Mouse (Mus musculus) forebrain, embryonic 16.5 days (tissue): ENCODE measurements around the gene Mesd. TPM values are rescaled to one million over a fixed set of nuclear protein-coding genes. Genes with fewer than 3 reads are reported as not detected.

Experiments
- ATAC-seq: fragments of 200-750 bp; cut with Nextera tagmentation; 2 replicates; pipeline ENCODE4 v1.8.0; 2017; ENCODE audit warnings: mild to moderate bottlenecking, moderate library complexity
- H3K27ac ChIP-seq: fragments of 300-500 bp; sonication (generic); 2 replicates; pipeline ENCODE4 v1.5.1; 2014; ENCODE audit warnings: low read length, control low read depth
- H3K27me3 ChIP-seq: fragments of 300-500 bp; sonication (generic); replicated peaks from 2 replicates; pipeline ENCODE4 v1.6.1; 2014; ENCODE audit warnings: low read length; ENCODE audit not compliant: control insufficient read depth, insufficient read depth
- H3K36me3 ChIP-seq: fragments of 300-500 bp; sonication (generic); 2 replicates; pipeline ENCODE4 v1.6.1; 2014; ENCODE audit not compliant: control insufficient read depth, insufficient read depth
- H3K4me1 ChIP-seq: fragments of 300-500 bp; sonication (generic); replicated peaks from 2 replicates; pipeline ENCODE4 v1.6.1; 2014; ENCODE audit warnings: low read length; ENCODE audit not compliant: control insufficient read depth, insufficient read depth
- H3K4me2 ChIP-seq: fragments of 300-500 bp; sonication (generic); 2 replicates; pipeline ENCODE4 v1.6.1; 2014; ENCODE audit warnings: mild to moderate bottlenecking, low read length, control low read depth
- H3K4me3 ChIP-seq: fragments of 300-500 bp; sonication (generic); replicated peaks from 2 replicates; pipeline ENCODE4 v1.5.1; 2014; ENCODE audit warnings: mild to moderate bottlenecking, low read length, control low read depth
- H3K9ac ChIP-seq: fragments of 300-500 bp; sonication (generic); replicated peaks from 2 replicates; pipeline ENCODE4 v1.6.1; 2014; ENCODE audit warnings: low read depth, low read length, control low read depth
- H3K9me3 ChIP-seq: fragments of 300-500 bp; sonication (generic); 2 replicates; pipeline ENCODE4 v1.6.1; 2016; ENCODE audit warnings: low read length; ENCODE audit not compliant: control insufficient read depth
- WGBS: fragments of 180-500 bp; shearing (Covaris S2); extraction: QIAGEN DNeasy Blood & Tissue Kit; methylation state at CpG from one replicate; pipeline ENCODE4 v1.1.7; 2014; 5-methylcytosine and 5-hydroxymethylcytosine counted together
- polyA plus RNA-seq: library from polyadenylated mRNA; unstranded; fragments of >200 nt; fragmentation: Nextera tagmentation; extraction: Ambion mirVana; gene quantifications from 2 replicates; pipeline ENCODE4 v1.2.1, GENCODE M21; 2015

Mesd gene
- polyA plus RNA-seq, 1 experiment from 2014 or later, result 64.4 TPM

- H3K9ac ChIP-seq, result no peak overlapping the region
- no peaks in the 10 kb centered on the region for H3K9me3 ChIP-seq
- no peaks in the 10 kb centered on the region for H3K36me3 ChIP-seq
- H3K27me3 ChIP-seq, result no peaks in the 10 kb centered on the region
- no peak overlapping the region for H3K27ac ChIP-seq
- ATAC-seq, result no peak
- H3K4me3 ChIP-seq, result no peak overlapping the region
- H3K4me2 ChIP-seq, result no peak overlapping the region
- 40% methylated on average over 5 of the region's 5 CpGs for WGBS
- no peaks in the 10 kb centered on the region for H3K4me1 ChIP-seq
Measured at GRCm38 (mm10) chr7:83852381-83853380, 31.6 kb upstream of the Mesd start.

- Histone ChIP-seq H3K27ac (no peak overlapping the region), H3K9me3 (no peaks in the 10 kb centered on the region), H3K27me3 (no peaks in the 10 kb centered on the region), H3K4me1 (no peaks in the 10 kb centered on the region), H3K4me3 (no peak overlapping the region), H3K36me3 (no peaks in the 10 kb centered on the region), H3K4me2 (no peak overlapping the region), H3K9ac (no peak overlapping the region)
- 95% methylated on average over 1 of the region's 1 CpGs for WGBS
- ATAC-seq, result no peak
Measured at GRCm38 (mm10) chr7:83855203-83855602, 29.1 kb upstream of the Mesd start.

DNA sequence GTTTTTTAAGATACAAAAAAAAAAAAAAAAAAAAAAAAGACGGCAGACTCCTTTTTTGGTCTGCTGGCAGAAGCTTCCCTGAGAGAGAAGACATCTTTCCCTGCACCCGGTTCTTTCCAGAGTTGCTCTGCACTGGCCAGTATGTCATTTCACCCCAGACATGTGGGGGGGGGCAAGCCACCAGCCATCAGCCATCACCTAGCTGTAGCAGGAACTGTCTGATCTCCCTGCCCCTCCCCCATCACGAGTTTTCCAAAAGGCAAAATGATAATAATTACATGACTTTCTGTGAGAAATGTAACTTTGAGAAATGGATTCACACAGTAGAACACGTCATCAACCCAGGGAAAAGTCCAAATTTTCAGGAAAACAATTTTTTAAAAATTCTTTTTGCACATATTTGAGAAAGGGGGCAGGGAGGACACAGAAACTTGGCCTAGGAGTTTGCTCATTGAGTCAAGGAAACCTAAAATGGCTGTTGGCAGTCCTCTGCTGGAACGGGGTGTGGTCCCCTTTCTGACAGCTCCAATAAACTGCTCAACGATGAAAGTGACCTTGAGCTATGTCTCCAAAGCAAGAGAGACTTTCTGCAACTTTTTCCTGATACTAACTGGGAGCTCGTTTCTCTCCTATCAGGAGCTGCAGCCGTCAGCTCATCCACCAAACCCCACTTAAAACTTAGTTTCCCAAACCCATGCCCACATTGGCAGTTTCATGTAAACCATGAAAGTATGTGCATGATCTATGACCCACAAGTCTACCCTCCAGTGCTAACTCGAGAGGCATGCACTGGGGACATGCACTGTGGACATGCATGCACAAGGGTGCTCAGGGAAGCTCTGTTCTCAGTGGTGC, 27.7 kb upstream of the Mesd start:
- Histone ChIP-seq H3K27me3 (no peaks in the 10 kb centered on the region), H3K27ac (no peak overlapping the region), H3K9me3 (no peaks in the 10 kb centered on the region), H3K4me3 (no peak overlapping the region), H3K36me3 (no peaks in the 10 kb centered on the region), H3K9ac (no peak overlapping the region), H3K4me1 (no peaks in the 10 kb centered on the region), H3K4me2 (no peak overlapping the region)
- 83% methylated on average over 9 of the region's 9 CpGs for WGBS
- ATAC-seq, result no peak

GRCm38 (mm10) chr7:83857208-83857488, 27.1 kb upstream of the Mesd start:
- Histone ChIP-seq H3K27ac (no peak overlapping the region), H3K4me1 (no peaks in the 10 kb centered on the region), H3K9me3 (no peaks in the 10 kb centered on the region), H3K4me2 (no peak overlapping the region), H3K4me3 (no peak overlapping the region), H3K27me3 (no peaks in the 10 kb centered on the region), H3K9ac (no peak overlapping the region), H3K36me3 (no peaks in the 10 kb centered on the region)
- 94% methylated on average over 2 of the region's 2 CpGs for WGBS
- ATAC-seq, result no peak

DNA sequence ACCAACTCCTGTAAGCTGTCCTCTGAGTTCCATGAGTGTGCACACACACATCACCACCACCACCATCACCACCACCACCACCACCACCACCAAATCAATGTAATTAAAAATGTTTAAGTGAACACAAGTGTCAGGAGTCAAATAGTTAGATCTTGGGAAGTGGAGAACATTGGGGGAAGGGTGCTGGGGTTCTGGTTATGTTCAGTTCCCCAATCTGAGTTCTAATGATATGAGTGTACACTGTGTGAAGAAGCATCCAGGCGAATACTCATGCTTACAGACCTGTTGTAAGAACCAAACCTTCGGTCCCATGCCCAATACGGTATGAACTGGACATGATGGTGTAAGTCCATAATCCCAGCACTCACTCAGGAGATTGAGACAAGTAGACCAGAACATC, 26.3 kb upstream of the Mesd start:
- WGBS, result 96% methylated on average over 3 of the region's 3 CpGs
- Histone ChIP-seq H3K4me3 (no peak overlapping the region), H3K9me3 (no peaks in the 10 kb centered on the region), H3K4me2 (no peak overlapping the region), H3K27me3 (no peaks in the 10 kb centered on the region), H3K36me3 (no peaks in the 10 kb centered on the region), H3K9ac (no peak overlapping the region), H3K4me1 (no peaks in the 10 kb centered on the region), H3K27ac (no peak overlapping the region)
- ATAC-seq, result no peak

- Histone ChIP-seq H3K27ac (no peak overlapping the region), H3K4me3 (no peak overlapping the region), H3K4me2 (no peak overlapping the region), H3K9ac (no peak overlapping the region), H3K4me1 (no peaks in the 10 kb centered on the region), H3K36me3 (no peaks in the 10 kb centered on the region), H3K27me3 (no peaks in the 10 kb centered on the region), H3K9me3 (no peaks in the 10 kb centered on the region)
- no peak for ATAC-seq
- WGBS, result 55% methylated on average over 4 of the region's 4 CpGs
Measured at GRCm38 (mm10) chr7:83859378-83860083, 24.7 kb upstream of the Mesd start.

- no peaks in the 10 kb centered on the region for H3K27me3 ChIP-seq
- H3K9me3 ChIP-seq, result no peaks in the 10 kb centered on the region
- no peak overlapping the region for H3K4me3 ChIP-seq
- H3K36me3 ChIP-seq, result no peaks in the 10 kb centered on the region
- no peak overlapping the region for H3K27ac ChIP-seq
- H3K4me1 ChIP-seq, result no peaks in the 10 kb centered on the region
- ATAC-seq, result no peak
- WGBS, result 75% methylated on average over 2 of the region's 2 CpGs
- H3K9ac ChIP-seq, result no peak overlapping the region
- no peak overlapping the region for H3K4me2 ChIP-seq
Measured at GRCm38 (mm10) chr7:83863554-83863953, 20.7 kb upstream of the Mesd start.

DNA sequence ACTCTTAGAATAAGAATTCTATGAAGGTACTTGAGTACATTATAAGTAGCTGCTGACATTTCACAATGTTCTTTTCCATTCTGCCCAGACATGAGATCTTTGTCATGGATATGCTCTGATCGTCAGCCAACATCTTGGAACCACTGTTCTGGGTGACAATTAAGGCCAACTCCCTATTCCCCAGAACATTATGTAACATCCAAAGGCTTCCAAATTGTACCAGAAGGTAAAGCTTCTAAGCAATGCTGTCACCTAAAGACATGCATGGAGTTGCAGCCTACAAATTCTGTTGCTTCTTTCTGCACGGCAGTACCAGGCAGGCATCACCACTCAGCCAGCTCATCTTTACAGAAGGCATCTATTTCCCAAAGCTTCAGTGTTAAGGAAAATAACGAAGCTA, 16.1 kb upstream of the Mesd start:
- H3K4me3 ChIP-seq, result no peak overlapping the region
- H3K4me1 ChIP-seq, result no peaks in the 10 kb centered on the region
- ATAC-seq, result no peak
- 68% methylated on average over 3 of the region's 3 CpGs for WGBS
- H3K27ac ChIP-seq, result no peak overlapping the region
- H3K36me3 ChIP-seq, result no peaks in the 10 kb centered on the region
- H3K4me2 ChIP-seq, result no peak overlapping the region
- H3K9ac ChIP-seq, result no peak overlapping the region
- no peaks in the 10 kb centered on the region for H3K9me3 ChIP-seq
- no peaks in the 10 kb centered on the region for H3K27me3 ChIP-seq
